Mouse (Mus musculus) forebrain, embryonic 16.5 days (tissue): ENCODE measurements around the gene Myb. TPM values are rescaled to one million over a fixed set of nuclear protein-coding genes. Genes with fewer than 3 reads are reported as not detected.
A peak's percentile ranks its signal among the peaks of the same experiment; 100 is the strongest.

Experiments
- ATAC-seq: fragments of 200-750 bp; cut with Nextera tagmentation; 2 replicates; pipeline ENCODE4 v1.8.0; 2017; ENCODE audit warnings: mild to moderate bottlenecking, moderate library complexity
- H3K27ac ChIP-seq: fragments of 300-500 bp; sonication (generic); 2 replicates; pipeline ENCODE4 v1.5.1; 2014; ENCODE audit warnings: low read length, control low read depth
- H3K27me3 ChIP-seq: fragments of 300-500 bp; sonication (generic); replicated peaks from 2 replicates; pipeline ENCODE4 v1.6.1; 2014; ENCODE audit warnings: low read length; ENCODE audit not compliant: control insufficient read depth, insufficient read depth
- H3K36me3 ChIP-seq: fragments of 300-500 bp; sonication (generic); 2 replicates; pipeline ENCODE4 v1.6.1; 2014; ENCODE audit not compliant: control insufficient read depth, insufficient read depth
- H3K4me1 ChIP-seq: fragments of 300-500 bp; sonication (generic); replicated peaks from 2 replicates; pipeline ENCODE4 v1.6.1; 2014; ENCODE audit warnings: low read length; ENCODE audit not compliant: control insufficient read depth, insufficient read depth
- H3K4me2 ChIP-seq: fragments of 300-500 bp; sonication (generic); 2 replicates; pipeline ENCODE4 v1.6.1; 2014; ENCODE audit warnings: mild to moderate bottlenecking, low read length, control low read depth
- H3K4me3 ChIP-seq: fragments of 300-500 bp; sonication (generic); replicated peaks from 2 replicates; pipeline ENCODE4 v1.5.1; 2014; ENCODE audit warnings: mild to moderate bottlenecking, low read length, control low read depth
- H3K9ac ChIP-seq: fragments of 300-500 bp; sonication (generic); replicated peaks from 2 replicates; pipeline ENCODE4 v1.6.1; 2014; ENCODE audit warnings: low read depth, low read length, control low read depth
- H3K9me3 ChIP-seq: fragments of 300-500 bp; sonication (generic); 2 replicates; pipeline ENCODE4 v1.6.1; 2016; ENCODE audit warnings: low read length; ENCODE audit not compliant: control insufficient read depth
- WGBS: fragments of 180-500 bp; shearing (Covaris S2); extraction: QIAGEN DNeasy Blood & Tissue Kit; methylation state at CpG from one replicate; pipeline ENCODE4 v1.1.7; 2014; 5-methylcytosine and 5-hydroxymethylcytosine counted together
- polyA plus RNA-seq: library from polyadenylated mRNA; unstranded; fragments of >200 nt; fragmentation: Nextera tagmentation; extraction: Ambion mirVana; gene quantifications from 2 replicates; pipeline ENCODE4 v1.2.1, GENCODE M21; 2015

The Myb gene
- polyA plus RNA-seq, 1 experiment from 2014 or later = 3.0 TPM

- H3K4me2 ChIP-seq = no peak overlapping the region
- H3K36me3 ChIP-seq = no peaks in the 10 kb centered on the region
- H3K4me3 ChIP-seq = no peak overlapping the region
- no peak overlapping the region for H3K27ac ChIP-seq
- WGBS = 43% methylated on average over 5 of the region's 5 CpGs
- H3K9ac ChIP-seq = no peak overlapping the region
- no peaks in the 10 kb centered on the region for H3K9me3 ChIP-seq
- H3K4me1 ChIP-seq = no peaks in the 10 kb centered on the region
- no peaks in the 10 kb centered on the region for H3K27me3 ChIP-seq
- ATAC-seq = no peak
Measured at GRCm38 (mm10) chr10:21178711-21179110, 17.9 kb upstream of the Myb start.

DNA sequence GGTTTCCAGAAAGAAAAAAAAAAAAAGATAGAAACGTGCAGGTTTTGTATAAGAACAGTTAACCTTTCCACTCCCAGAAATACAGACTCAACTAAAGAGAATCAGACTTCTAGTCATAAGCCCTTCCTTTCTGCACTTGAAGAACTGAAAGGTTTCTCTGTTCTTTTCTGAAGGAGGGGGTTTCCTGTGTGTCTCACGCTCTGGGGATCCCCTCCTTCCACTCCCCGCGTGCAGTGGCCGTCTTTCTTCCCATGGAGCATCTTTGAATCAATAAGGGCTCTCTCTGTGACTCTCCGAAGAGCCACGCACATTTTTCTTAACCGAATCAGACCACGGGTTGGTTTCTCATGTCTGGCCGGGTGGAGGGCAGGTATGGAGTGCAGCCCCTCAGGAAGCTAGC is 17.5 kb upstream of the Myb start:
- no peaks in the 10 kb centered on the region for H3K27me3 ChIP-seq
- no peak overlapping the region for H3K9ac ChIP-seq
- 84% methylated on average over 10 of the region's 10 CpGs for WGBS
- no peaks in the 10 kb centered on the region for H3K9me3 ChIP-seq
- H3K36me3 ChIP-seq = no peaks in the 10 kb centered on the region
- no peak overlapping the region for H3K27ac ChIP-seq
- H3K4me1 ChIP-seq = no peaks in the 10 kb centered on the region
- H3K4me3 ChIP-seq = no peak overlapping the region
- no peak for ATAC-seq
- H3K4me2 ChIP-seq = no peak overlapping the region

DNA sequence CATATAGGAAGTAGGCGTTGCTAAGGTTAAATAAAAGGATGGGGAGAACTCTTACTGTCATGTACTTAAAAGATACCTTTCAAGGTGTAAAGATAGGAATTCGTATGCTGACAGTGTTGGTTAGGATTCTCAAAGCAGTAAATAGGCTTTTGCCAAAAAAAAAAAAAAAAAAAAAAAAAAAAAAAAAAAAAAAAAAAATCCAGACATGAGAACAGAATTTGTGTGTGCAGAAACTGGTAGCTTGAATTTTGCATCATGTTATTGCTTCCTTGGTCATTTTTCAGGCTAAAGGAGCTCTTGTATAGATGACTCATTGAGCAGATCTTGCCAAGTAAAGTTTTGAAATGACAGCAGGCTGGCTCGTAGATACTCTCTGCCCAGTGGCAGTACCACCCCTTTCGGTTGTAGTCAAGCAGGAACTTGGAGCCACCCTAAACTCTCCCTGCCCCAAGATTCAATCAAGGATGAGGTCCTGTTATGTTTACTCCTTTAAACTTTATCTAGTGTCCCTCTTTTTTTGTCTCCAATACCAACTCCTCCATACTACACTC is 11.9 kb upstream of the Myb start:
- H3K9me3 ChIP-seq = no peaks in the 10 kb centered on the region
- no peak overlapping the region for H3K4me3 ChIP-seq
- H3K4me1 ChIP-seq = no peaks in the 10 kb centered on the region
- 84% methylated on average over 4 of the region's 4 CpGs for WGBS
- no peak overlapping the region for H3K4me2 ChIP-seq
- H3K27ac ChIP-seq = no peak overlapping the region
- no peaks in the 10 kb centered on the region for H3K27me3 ChIP-seq
- H3K9ac ChIP-seq = no peak overlapping the region
- no peaks in the 10 kb centered on the region for H3K36me3 ChIP-seq
- no peak for ATAC-seq

GRCm38 (mm10) chr10:21168466-21168865 is 7.7 kb upstream of the Myb start:
- no peaks in the 10 kb centered on the region for H3K36me3 ChIP-seq
- H3K4me1 ChIP-seq = no peaks in the 10 kb centered on the region
- H3K27ac ChIP-seq = no peak overlapping the region
- no peak for ATAC-seq
- H3K27me3 ChIP-seq = 0 out of 2 replicates have a peak, but pooled peaks cover 3% of the 10 kb centered on the region
- H3K9me3 ChIP-seq = no peaks in the 10 kb centered on the region
- no peak overlapping the region for H3K4me2 ChIP-seq
- no peak overlapping the region for H3K9ac ChIP-seq
- WGBS = 94% methylated on average over 8 of the region's 8 CpGs
- H3K4me3 ChIP-seq = no peak overlapping the region

GRCm38 (mm10) chr10:21167842-21168241 is 7.1 kb upstream of the Myb start:
- Histone ChIP-seq H3K9me3 (no peaks in the 10 kb centered on the region), H3K4me1 (no peaks in the 10 kb centered on the region), H3K4me2 (no peak overlapping the region), H3K36me3 (no peaks in the 10 kb centered on the region), H3K27ac (no peak overlapping the region), H3K27me3 (0 out of 2 replicates have a peak, but pooled peaks cover 3% of the 10 kb centered on the region), H3K9ac (no peak overlapping the region), H3K4me3 (no peak overlapping the region)
- no peak for ATAC-seq
- WGBS = 93% methylated on average over 6 of the region's 6 CpGs

GRCm38 (mm10) chr10:21167165-21167564 is 6.4 kb upstream of the Myb start:
- Histone ChIP-seq H3K27ac (no peak overlapping the region), H3K4me2 (no peak overlapping the region), H3K36me3 (no peaks in the 10 kb centered on the region), H3K4me1 (no peaks in the 10 kb centered on the region), H3K9me3 (no peaks in the 10 kb centered on the region), H3K4me3 (no peak overlapping the region), H3K27me3 (peaks cover 6% of the 10 kb centered on the region; the same call in 1 of the 2 replicates), H3K9ac (no peak overlapping the region)
- WGBS = 85% methylated on average over 5 of the region's 5 CpGs
- ATAC-seq = no peak

DNA sequence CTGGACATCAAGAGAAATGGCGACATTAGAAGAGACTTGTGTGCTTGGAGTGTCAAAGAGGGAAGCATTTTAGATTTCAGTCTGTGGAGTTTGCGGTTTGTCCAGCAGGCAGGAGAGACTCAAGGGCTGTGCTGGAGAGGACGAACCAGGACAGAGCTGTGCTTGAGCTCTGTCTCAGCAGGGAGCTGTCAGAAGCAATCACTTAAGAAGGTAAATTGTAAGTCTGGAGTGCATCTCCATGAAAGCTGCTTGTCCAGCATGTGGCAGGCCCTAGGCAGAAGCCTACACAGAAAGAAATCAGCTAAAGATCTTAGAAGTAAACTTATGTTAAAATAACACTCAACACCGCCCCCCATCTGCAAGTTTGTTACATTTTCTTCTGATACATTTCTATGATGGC is 4.6 kb upstream of the Myb start:
- H3K27ac ChIP-seq = no peak overlapping the region
- ATAC-seq = no peak
- H3K4me3 ChIP-seq = no peak overlapping the region
- 80% methylated on average over 4 of the region's 4 CpGs for WGBS
- no peaks in the 10 kb centered on the region for H3K9me3 ChIP-seq
- H3K36me3 ChIP-seq = no peaks in the 10 kb centered on the region
- H3K4me2 ChIP-seq = no peak overlapping the region
- 0 out of 2 replicates have a peak, but pooled peaks cover 2% of the 10 kb centered on the region for H3K4me1 ChIP-seq
- H3K9ac ChIP-seq = no peak overlapping the region
- peaks cover 6% of the 10 kb centered on the region; the same call in 1 of the 2 replicates for H3K27me3 ChIP-seq

DNA sequence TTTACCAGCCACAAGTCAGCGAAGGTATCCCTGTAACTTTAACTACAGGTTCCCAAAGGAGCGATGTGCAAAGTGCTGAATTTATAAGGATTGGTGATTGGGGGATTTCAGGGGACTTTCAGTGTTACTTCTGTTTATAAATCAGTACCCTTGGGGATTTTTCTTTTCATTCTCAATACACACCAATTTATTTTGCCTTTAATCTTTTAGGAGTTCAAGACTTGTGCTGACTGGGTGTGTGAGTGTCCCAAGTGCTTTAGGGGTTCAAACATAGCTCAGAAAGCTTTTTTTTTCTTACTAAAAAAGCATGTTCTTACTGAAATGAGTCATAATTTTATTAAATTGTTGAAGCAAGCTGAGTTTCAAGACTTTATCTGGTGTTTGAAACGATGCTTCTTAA is 1.3 kb upstream of the Myb start:
- Histone ChIP-seq H3K9ac (no peak overlapping the region), H3K9me3 (no peaks in the 10 kb centered on the region), H3K4me2 (no peak overlapping the region), H3K27me3 (peaks cover 8% of the 10 kb centered on the region; the same call in 1 of the 2 replicates), H3K27ac (no peak overlapping the region), H3K4me3 (no peak overlapping the region), H3K4me1 (peaks cover 18% of the 10 kb centered on the region), H3K36me3 (no peaks in the 10 kb centered on the region)
- no peak for ATAC-seq
- 49% methylated on average over 3 of the region's 3 CpGs for WGBS

DNA sequence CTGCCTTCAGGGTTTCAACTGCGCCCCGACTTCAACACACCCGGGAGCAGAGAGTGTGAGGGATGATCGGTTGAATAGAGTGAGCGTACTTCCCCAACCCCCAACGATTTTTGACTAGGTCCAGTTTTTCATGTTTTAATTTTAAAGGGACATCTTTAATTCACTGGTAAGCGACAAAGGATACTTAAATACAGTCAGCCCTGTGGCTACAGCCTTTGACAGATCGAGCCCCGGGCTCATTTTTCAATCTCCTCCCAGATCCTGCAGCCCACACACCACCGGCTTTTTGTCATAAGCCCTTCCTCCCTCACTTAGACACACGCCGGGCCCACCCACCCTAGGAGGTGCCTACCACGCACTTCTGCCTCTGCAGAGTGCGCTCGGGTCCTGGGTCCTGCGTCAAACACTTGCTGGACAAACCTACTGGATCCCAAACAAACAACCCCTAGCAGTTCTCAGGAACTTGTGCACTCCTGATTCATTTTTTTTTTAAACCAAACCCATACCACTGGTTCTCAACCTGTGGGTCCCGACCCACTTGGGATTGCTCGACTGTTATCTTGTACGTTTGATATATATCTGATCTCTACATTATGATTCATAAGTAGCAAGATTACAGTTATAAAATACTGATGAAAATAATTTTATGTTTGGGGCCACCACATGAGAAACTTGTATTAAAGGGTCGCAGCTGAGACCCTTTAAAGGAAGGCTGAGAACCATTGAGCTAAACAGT is 743 bp upstream of the Myb start:
- 3% methylated on average over 20 of the region's 20 CpGs for WGBS
- peak overlapping the region; percentile 56 for H3K4me3 ChIP-seq
- ATAC-seq = peak; percentile 53
- H3K4me2 ChIP-seq = peak overlapping the region; percentile 96
- no peak overlapping the region for H3K27ac ChIP-seq
- H3K9me3 ChIP-seq = no peaks in the 10 kb centered on the region
- H3K4me1 ChIP-seq = peaks cover 18% of the 10 kb centered on the region
- H3K9ac ChIP-seq = peak overlapping the region; percentile 66
- no peaks in the 10 kb centered on the region for H3K36me3 ChIP-seq
- H3K27me3 ChIP-seq = peaks cover 8% of the 10 kb centered on the region; the same call in 1 of the 2 replicates
